Mouse (Mus musculus): ENCODE measurements around the gene Fam81a.

DNA sequence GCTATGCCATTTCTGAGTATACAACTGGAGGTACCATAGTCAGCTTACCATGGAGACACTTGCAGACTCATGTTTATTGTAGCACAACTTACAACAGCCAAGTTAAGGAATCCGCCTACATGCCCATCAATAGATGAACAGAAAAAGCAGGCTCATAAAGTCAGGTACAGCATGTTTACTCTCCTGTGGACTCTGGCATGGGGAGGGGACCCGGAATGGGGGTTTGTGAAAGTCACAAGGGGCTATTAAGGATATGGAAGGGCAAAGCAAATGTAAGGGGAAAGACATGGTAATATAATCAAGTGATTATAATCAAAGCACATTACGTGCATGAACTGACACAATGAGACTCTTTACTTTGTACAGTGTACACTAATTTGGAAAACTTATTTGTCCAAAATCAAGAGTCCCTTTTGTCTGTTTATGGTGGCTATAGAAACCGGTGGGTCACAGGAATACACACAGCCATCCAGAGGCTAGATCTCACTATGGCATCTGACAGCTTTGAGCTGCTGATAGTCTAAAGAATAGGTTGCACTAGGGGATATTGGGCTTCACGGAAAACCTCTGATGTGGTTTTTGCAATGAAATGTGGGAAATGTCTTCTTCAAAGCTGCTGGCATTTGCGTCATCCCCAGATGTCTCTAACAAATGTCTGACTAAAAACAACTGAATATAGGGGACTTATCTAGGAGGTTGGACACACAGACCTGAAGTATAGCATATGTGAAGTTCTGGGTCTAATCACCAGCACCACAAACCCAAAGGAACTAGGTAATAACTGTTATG is 102.6 kb downstream of the Fam81a start:
- no peak for TF ChIP-seq CTCF (IDR thresholded peaks at IDR 0.05)
- TF ChIP-seq EP300 (IDR thresholded peaks at IDR 0.05): no peak
